Mouse (Mus musculus) liver, embryonic 14.5 days (tissue): ENCODE data around the gene Pdxp.

ENCODE experiments used
- CTCF ChIP-seq: IDR thresholded peaks from 2 replicates; pipeline ENCODE4 v1.5.1; 2016; ENCODE audit warnings: antibody characterized with exemption, low read depth, control low read depth
- EP300 ChIP-seq: IDR thresholded peaks from 2 replicates; pipeline ENCODE4 v1.6.1; 2016; ENCODE audit warnings: antibody characterized with exemption, low read depth

- TF ChIP-seq EP300 (no peak), CTCF (no peak)
Observed at GRCm38 (mm10) chr15:78868398-78868797, 45.3 kb upstream of the Pdxp start.
